Mouse (Mus musculus) intestine, embryonic 15.5 days (tissue): Measurements from ENCODE around the gene Phf13. TPM values are rescaled to one million over a fixed set of nuclear protein-coding genes. Genes with fewer than 3 reads are reported as not detected.

ENCODE experiments used
- ATAC-seq: fragments of 200-750 bp; cut with Nextera tagmentation; 2 replicates; pipeline ENCODE4 v1.8.0; 2017; ENCODE audit warnings: moderate TSS enrichment, moderate library complexity
- H3K27ac ChIP-seq: fragments of 300-500 bp; sonication (generic); 2 replicates; pipeline ENCODE4 v1.5.1; 2015; ENCODE audit warnings: mild to moderate bottlenecking, inconsistent platforms
- H3K27me3 ChIP-seq: fragments of 300-500 bp; sonication (generic); replicated peaks from 2 replicates; pipeline ENCODE4 v1.6.1; 2015; ENCODE audit warnings: inconsistent platforms
- H3K36me3 ChIP-seq: fragments of 300-500 bp; sonication (generic); 2 replicates; pipeline ENCODE4 v1.6.1; 2015; ENCODE audit warnings: inconsistent platforms
- H3K4me1 ChIP-seq: fragments of 300-500 bp; sonication (generic); replicated peaks from 2 replicates; pipeline ENCODE4 v1.6.1; 2015; ENCODE audit warnings: inconsistent platforms
- H3K4me2 ChIP-seq: fragments of 300-500 bp; sonication (generic); replicated peaks from 2 replicates; pipeline ENCODE4 v1.6.1; 2015; ENCODE audit warnings: mild to moderate bottlenecking, inconsistent platforms
- H3K4me3 ChIP-seq: fragments of 300-500 bp; sonication (generic); replicated peaks from 2 replicates; pipeline ENCODE4 v1.5.1; 2015; ENCODE audit warnings: inconsistent platforms
- H3K9ac ChIP-seq: fragments of 300-500 bp; sonication (generic); 2 replicates; pipeline ENCODE4 v1.6.1; 2015; ENCODE audit warnings: inconsistent platforms
- H3K9me3 ChIP-seq: fragments of 300-500 bp; sonication (generic); 2 replicates; pipeline ENCODE4 v1.6.1; 2016; ENCODE audit warnings: inconsistent platforms
- WGBS: fragments of 180-500 bp; shearing (Covaris S2); methylation state at CpG from one replicate; pipeline ENCODE4 v1.1.7; 2015; 5-methylcytosine and 5-hydroxymethylcytosine counted together
- polyA plus RNA-seq: library from polyadenylated mRNA; unstranded; fragments of >200 nt; fragmentation: Nextera tagmentation; extraction: Ambion mirVana; gene quantifications from 2 replicates; pipeline ENCODE4 v1.2.1, GENCODE M21; 2015

Phf13 gene
- polyA plus RNA-seq, 1 experiment from 2014 or later, result 21.0 TPM

GRCm38 (mm10) chr4:151983043-151983442 lies 13.0 kb downstream of the Phf13 start:
- Histone ChIP-seq H3K4me1 (peaks cover 14% of the 10 kb centered on the region), H3K9me3 (no peaks in the 10 kb centered on the region), H3K27ac (no peak overlapping the region), H3K9ac (no peak overlapping the region), H3K4me3 (no peak overlapping the region), H3K27me3 (no peaks in the 10 kb centered on the region), H3K36me3 (peaks cover 30% of the 10 kb centered on the region), H3K4me2 (no peak overlapping the region)
- WGBS, result 62% methylated on average over 17 of the region's 17 CpGs
- no peak for ATAC-seq

GRCm38 (mm10) chr4:151981363-151981762 lies 14.7 kb downstream of the Phf13 start:
- H3K9ac ChIP-seq, result no peak overlapping the region
- no peak overlapping the region for H3K27ac ChIP-seq
- 12% methylated on average over 5 of the region's 5 CpGs for WGBS
- ATAC-seq, result peak; percentile 69
- H3K36me3 ChIP-seq, result peaks cover 31% of the 10 kb centered on the region
- peaks cover 4% of the 10 kb centered on the region; the same call in 1 of the 2 replicates for H3K4me1 ChIP-seq
- H3K4me2 ChIP-seq, result no peak overlapping the region
- no peaks in the 10 kb centered on the region for H3K9me3 ChIP-seq
- H3K4me3 ChIP-seq, result no peak overlapping the region
- no peaks in the 10 kb centered on the region for H3K27me3 ChIP-seq

GRCm38 (mm10) chr4:151980699-151981098 lies 15.4 kb downstream of the Phf13 start:
- no peak overlapping the region for H3K9ac ChIP-seq
- H3K9me3 ChIP-seq, result no peaks in the 10 kb centered on the region
- H3K36me3 ChIP-seq, result peaks cover 31% of the 10 kb centered on the region
- no peaks in the 10 kb centered on the region for H3K27me3 ChIP-seq
- ATAC-seq, result no peak
- H3K27ac ChIP-seq, result no peak overlapping the region
- no peak overlapping the region for H3K4me2 ChIP-seq
- H3K4me1 ChIP-seq, result peaks cover 2% of the 10 kb centered on the region; the same call in 1 of the 2 replicates
- WGBS, result 77% methylated on average over 8 of the region's 8 CpGs
- H3K4me3 ChIP-seq, result no peak overlapping the region

- H3K9me3 ChIP-seq, result no peaks in the 10 kb centered on the region
- ATAC-seq, result 0 out of 2 replicates have a peak, but pooled peaks have one; percentile 15
- no peaks in the 10 kb centered on the region for H3K27me3 ChIP-seq
- 41% methylated on average over 10 of the region's 10 CpGs for WGBS
- no peak overlapping the region for H3K27ac ChIP-seq
- H3K36me3 ChIP-seq, result peaks cover 39% of the 10 kb centered on the region
- no peaks in the 10 kb centered on the region for H3K4me1 ChIP-seq
- H3K9ac ChIP-seq, result no peak overlapping the region
- no peak overlapping the region for H3K4me3 ChIP-seq
- H3K4me2 ChIP-seq, result no peak overlapping the region
These were observed 18.3 kb downstream of the Phf13 start for GRCm38 (mm10) chr4:151977748-151978147.

- no peak overlapping the region for H3K4me2 ChIP-seq
- H3K27me3 ChIP-seq, result no peaks in the 10 kb centered on the region
- H3K4me1 ChIP-seq, result no peaks in the 10 kb centered on the region
- no peak overlapping the region for H3K9ac ChIP-seq
- WGBS, result 95% methylated on average over 3 of the region's 3 CpGs
- H3K4me3 ChIP-seq, result no peak overlapping the region
- no peak for ATAC-seq
- H3K36me3 ChIP-seq, result peaks cover 33% of the 10 kb centered on the region
- no peak overlapping the region for H3K27ac ChIP-seq
- H3K9me3 ChIP-seq, result no peaks in the 10 kb centered on the region
These were observed 20.6 kb downstream of the Phf13 start for GRCm38 (mm10) chr4:151975441-151975840.

GRCm38 (mm10) chr4:151972221-151972967 lies 23.7 kb downstream of the Phf13 start:
- no peak for ATAC-seq
- WGBS, result 71% methylated on average over 10 of the region's 10 CpGs

GRCm38 (mm10) chr4:151968204-151968921 lies 27.7 kb downstream of the Phf13 start:
- no peak for ATAC-seq
- no peak overlapping the region for H3K9ac ChIP-seq
- peaks cover 25% of the 10 kb centered on the region; the same call in 1 of the 2 replicates for H3K36me3 ChIP-seq
- H3K27ac ChIP-seq, result no peak overlapping the region
- H3K27me3 ChIP-seq, result no peaks in the 10 kb centered on the region
- no peaks in the 10 kb centered on the region for H3K9me3 ChIP-seq
- H3K4me1 ChIP-seq, result no peaks in the 10 kb centered on the region
- H3K4me3 ChIP-seq, result no peak overlapping the region
- no peak overlapping the region for H3K4me2 ChIP-seq
- WGBS, result 93% methylated on average over 26 of the region's 26 CpGs

More at GRCm38 (mm10) chr4:151972221-151972967, 23.7 kb downstream of the Phf13 start:
- no peaks in the 10 kb centered on the region for H3K27me3 ChIP-seq
- H3K27ac ChIP-seq, result no peak overlapping the region
- no peak overlapping the region for H3K4me2 ChIP-seq
- no peak overlapping the region for H3K4me3 ChIP-seq
- no peaks in the 10 kb centered on the region for H3K4me1 ChIP-seq
- H3K9ac ChIP-seq, result no peak overlapping the region
- H3K9me3 ChIP-seq, result no peaks in the 10 kb centered on the region
- H3K36me3 ChIP-seq, result peaks cover 31% of the 10 kb centered on the region

GRCm38 (mm10) chr4:151962817-151963216 lies 33.2 kb downstream of the Phf13 start:
- no peak for ATAC-seq
- Histone ChIP-seq H3K4me1 (no peaks in the 10 kb centered on the region), H3K9me3 (no peaks in the 10 kb centered on the region), H3K4me3 (no peak overlapping the region), H3K36me3 (peaks cover 30% of the 10 kb centered on the region; the same call in 1 of the 2 replicates), H3K27me3 (no peaks in the 10 kb centered on the region), H3K27ac (no peak overlapping the region), H3K9ac (no peak overlapping the region), H3K4me2 (no peak overlapping the region)
- 86% methylated on average over 3 of the region's 3 CpGs for WGBS

- H3K9me3 ChIP-seq, result no peaks in the 10 kb centered on the region
- H3K9ac ChIP-seq, result no peak overlapping the region
- ATAC-seq, result peak; percentile 92
- no peak overlapping the region for H3K27ac ChIP-seq
- peaks cover 50% of the 10 kb centered on the region for H3K36me3 ChIP-seq
- 68% methylated on average over 3 of the region's 3 CpGs for WGBS
- H3K4me1 ChIP-seq, result no peaks in the 10 kb centered on the region
- H3K27me3 ChIP-seq, result no peaks in the 10 kb centered on the region
- H3K4me3 ChIP-seq, result no peak overlapping the region
- H3K4me2 ChIP-seq, result no peak overlapping the region
These were observed 35.6 kb downstream of the Phf13 start for GRCm38 (mm10) chr4:151960513-151960854.

GRCm38 (mm10) chr4:151959849-151960512 lies 36.1 kb downstream of the Phf13 start:
- no peaks in the 10 kb centered on the region for H3K4me1 ChIP-seq
- no peak overlapping the region for H3K4me3 ChIP-seq
- H3K27ac ChIP-seq, result no peak overlapping the region
- H3K4me2 ChIP-seq, result no peak overlapping the region
- no peak overlapping the region for H3K9ac ChIP-seq
- no peak for ATAC-seq
- no peaks in the 10 kb centered on the region for H3K9me3 ChIP-seq
- 90% methylated on average over 11 of the region's 11 CpGs for WGBS
- H3K36me3 ChIP-seq, result peaks cover 50% of the 10 kb centered on the region
- H3K27me3 ChIP-seq, result no peaks in the 10 kb centered on the region

- peak; percentile 58; the same call in 1 of the 2 replicates for ATAC-seq
These were observed 38.3 kb downstream of the Phf13 start for GRCm38 (mm10) chr4:151957584-151958315.

GRCm38 (mm10) chr4:151955791-151956190 lies 40.3 kb downstream of the Phf13 start:
- WGBS, result 96% methylated on average over 1 of the region's 1 CpGs
- no peak for ATAC-seq
- H3K27ac ChIP-seq, result no peak overlapping the region
- H3K9me3 ChIP-seq, result no peaks in the 10 kb centered on the region
- H3K36me3 ChIP-seq, result peaks cover 58% of the 10 kb centered on the region
- no peak overlapping the region for H3K4me3 ChIP-seq
- H3K4me1 ChIP-seq, result no peaks in the 10 kb centered on the region
- H3K27me3 ChIP-seq, result no peaks in the 10 kb centered on the region
- no peak overlapping the region for H3K9ac ChIP-seq
- no peak overlapping the region for H3K4me2 ChIP-seq

More at GRCm38 (mm10) chr4:151957584-151958315, 38.3 kb downstream of the Phf13 start:
- Histone ChIP-seq H3K9me3 (no peaks in the 10 kb centered on the region), H3K9ac (no peak overlapping the region), H3K27ac (no peak overlapping the region), H3K27me3 (no peaks in the 10 kb centered on the region), H3K4me1 (no peaks in the 10 kb centered on the region), H3K4me3 (no peak overlapping the region), H3K4me2 (no peak overlapping the region), H3K36me3 (peaks cover 52% of the 10 kb centered on the region)
- WGBS, result 79% methylated on average over 9 of the region's 9 CpGs
